Mouse (Mus musculus): ENCODE data around the gene Qdpr.

DNA sequence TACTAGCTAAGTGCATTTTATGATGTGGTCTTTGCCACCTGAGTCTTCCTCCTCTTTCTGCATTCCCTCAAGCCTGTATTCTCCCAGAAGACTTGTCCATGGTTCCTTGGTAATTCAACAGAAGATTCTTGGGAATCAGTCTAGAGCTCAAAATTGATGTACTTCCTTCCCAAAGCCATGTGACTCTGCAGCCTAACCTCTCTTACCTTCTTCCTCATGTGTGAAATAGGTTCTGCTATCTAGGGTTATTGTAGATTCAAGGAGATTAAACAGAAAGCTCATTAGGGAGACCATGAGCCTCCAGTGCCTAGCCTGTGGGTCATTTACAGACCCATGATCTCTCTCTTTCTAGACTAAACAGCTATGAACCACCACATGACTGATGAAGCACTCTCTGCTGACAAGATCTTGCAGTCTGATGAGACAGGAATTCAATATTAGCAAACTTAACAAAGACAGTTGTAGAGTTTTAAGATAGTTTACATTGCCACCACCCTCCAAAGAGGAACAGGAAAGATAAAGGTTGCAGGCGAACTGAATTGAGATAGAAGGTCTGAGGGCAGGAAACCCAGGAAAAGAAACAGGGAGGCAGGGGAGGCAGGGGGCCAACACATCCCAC is 23.5 kb downstream of the Qdpr start:
- no peak for TF ChIP-seq CTCF (conservative IDR thresholded peaks at IDR 0.05; ENCODE audit: low read length)
- no peak for TF ChIP-seq POU5F1 (IDR thresholded peaks at IDR 0.05; ENCODE audit: borderline replicate concordance, low read length)
- TF ChIP-seq NANOG (IDR thresholded peaks at IDR 0.05; ENCODE audit: borderline replicate concordance, low read length): no peak

Measured in E14TG2a.4 (cell line).